Mouse (Mus musculus): ENCODE measurements around the gene Cadps2.

The Cadps2 gene

GRCm38 (mm10) chr6:23356141-23356540 lies 483.1 kb downstream of the Cadps2 start:
- DNase-seq (ENCODE audit: low spot score): no peak

GRCm38 (mm10) chr6:23353480-23353879 lies 485.7 kb downstream of the Cadps2 start:
- DNase-seq (ENCODE audit: low spot score): no peak

GRCm38 (mm10) chr6:23337411-23338063 lies 501.7 kb downstream of the Cadps2 start:
- DNase-seq (ENCODE audit: low spot score): no peak

GRCm38 (mm10) chr6:23314945-23315344 lies 524.3 kb downstream of the Cadps2 start:
- DNase-seq (ENCODE audit: low spot score): no peak

GRCm38 (mm10) chr6:23314291-23314690 lies 524.9 kb downstream of the Cadps2 start:
- DNase-seq (ENCODE audit: low spot score): no peak

DNA sequence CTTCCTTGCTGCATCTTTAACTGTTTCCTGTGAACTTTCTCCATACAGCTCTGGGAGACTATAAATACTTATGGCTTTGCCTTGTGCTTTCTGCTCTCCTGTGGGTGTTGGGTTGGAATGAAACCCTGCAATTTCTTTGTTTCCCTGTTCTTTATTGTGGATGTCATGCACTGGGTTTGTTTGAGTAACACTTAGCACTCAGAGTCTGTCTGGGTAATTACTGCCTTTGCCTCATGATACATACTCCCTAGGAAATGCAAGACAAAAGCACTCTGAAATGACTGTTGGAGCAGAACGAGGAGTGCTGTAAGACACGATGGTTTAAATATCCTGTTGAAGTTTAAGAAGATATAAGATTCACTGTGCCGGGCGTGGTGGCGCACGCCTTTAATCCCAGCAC lies 533.2 kb downstream of the Cadps2 start:
- no peak for DNase-seq (ENCODE audit: low spot score)

GRCm38 (mm10) chr6:23298596-23298995 lies 540.6 kb downstream of the Cadps2 start:
- DNase-seq (ENCODE audit: low spot score): no peak

- no peak for DNase-seq (ENCODE audit: low spot score)
Measured at GRCm38 (mm10) chr6:23294685-23295084, 544.5 kb downstream of the Cadps2 start.

- no peak for DNase-seq (ENCODE audit: low spot score)
Measured at GRCm38 (mm10) chr6:23288752-23289151, 550.5 kb downstream of the Cadps2 start.

GRCm38 (mm10) chr6:23281514-23281820 lies 557.8 kb downstream of the Cadps2 start:
- DNase-seq (ENCODE audit: low spot score): no peak

- DNase-seq (ENCODE audit: low spot score): no peak
Measured at GRCm38 (mm10) chr6:23280811-23281513, 558.3 kb downstream of the Cadps2 start.

DNA sequence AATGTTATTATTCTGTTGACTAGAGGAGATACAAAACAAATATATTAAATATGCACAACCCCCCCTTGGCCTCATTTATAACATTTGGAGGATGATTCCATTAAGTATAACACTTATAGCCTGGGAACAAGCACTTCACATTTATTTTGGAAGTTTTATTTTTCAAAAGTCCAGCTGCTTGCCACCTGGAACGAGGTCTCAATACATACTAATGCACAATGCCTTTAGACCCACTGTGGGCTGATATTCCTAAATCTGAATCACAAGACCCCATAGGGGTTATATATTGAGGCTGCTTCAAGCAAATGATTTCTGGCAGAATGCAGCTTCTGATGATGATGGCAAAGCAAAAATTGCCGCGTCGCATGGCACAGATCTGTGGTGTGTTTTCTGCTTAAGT lies 565.7 kb downstream of the Cadps2 start:
- DNase-seq (ENCODE audit: low spot score): no peak

- no peak for DNase-seq (ENCODE audit: low spot score)
Measured at GRCm38 (mm10) chr6:23272979-23273378, 566.2 kb downstream of the Cadps2 start.

GRCm38 (mm10) chr6:23272542-23272941 lies 566.7 kb downstream of the Cadps2 start:
- DNase-seq (ENCODE audit: low spot score): no peak

DNA sequence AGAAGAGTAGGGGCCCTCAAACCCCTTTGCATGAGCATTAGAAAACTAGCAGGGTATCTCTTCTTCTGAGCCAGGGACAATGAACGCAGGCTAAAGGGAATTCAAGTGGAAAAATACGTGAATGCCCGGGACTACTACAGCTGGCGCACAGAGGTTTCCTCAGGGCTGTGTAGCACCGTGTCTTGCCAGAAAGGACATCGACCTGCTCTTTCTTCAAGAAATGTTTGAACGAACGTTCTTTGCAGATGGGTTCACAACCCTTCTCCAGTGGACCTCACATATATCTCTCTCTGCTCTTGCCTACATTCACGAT lies 578.5 kb downstream of the Cadps2 start:
- no peak for DNase-seq (ENCODE audit: low spot score)

- DNase-seq (ENCODE audit: low spot score): no peak
Measured at GRCm38 (mm10) chr6:23260016-23260737, 579.0 kb downstream of the Cadps2 start.

GRCm38 (mm10) chr6:23257981-23258380 lies 581.2 kb downstream of the Cadps2 start:
- no peak for DNase-seq (ENCODE audit: low spot score)

DNA sequence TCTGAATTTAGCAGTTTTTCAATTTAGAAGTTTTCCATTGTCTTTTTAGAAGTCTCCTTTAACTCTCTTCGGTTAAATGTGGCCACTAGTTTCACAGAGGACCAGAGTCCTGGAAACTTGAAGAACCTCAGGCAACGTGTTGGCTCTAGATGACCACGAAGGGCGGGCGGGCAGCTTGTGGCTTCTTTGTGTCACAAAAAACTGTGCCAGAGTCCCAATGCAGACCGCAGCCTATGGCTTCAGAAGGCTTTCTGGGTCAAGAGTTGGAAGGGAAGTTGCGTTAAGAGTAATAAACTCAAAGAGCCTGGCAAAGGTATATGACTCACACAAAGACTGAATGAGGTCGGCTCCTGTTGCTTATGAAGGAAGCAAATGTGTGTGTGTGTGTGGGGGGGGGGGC lies 584.1 kb downstream of the Cadps2 start:
- DNase-seq (ENCODE audit: low spot score): no peak

- no peak for DNase-seq (ENCODE audit: low spot score)
Measured at GRCm38 (mm10) chr6:23254644-23255043, 584.6 kb downstream of the Cadps2 start.

DNA sequence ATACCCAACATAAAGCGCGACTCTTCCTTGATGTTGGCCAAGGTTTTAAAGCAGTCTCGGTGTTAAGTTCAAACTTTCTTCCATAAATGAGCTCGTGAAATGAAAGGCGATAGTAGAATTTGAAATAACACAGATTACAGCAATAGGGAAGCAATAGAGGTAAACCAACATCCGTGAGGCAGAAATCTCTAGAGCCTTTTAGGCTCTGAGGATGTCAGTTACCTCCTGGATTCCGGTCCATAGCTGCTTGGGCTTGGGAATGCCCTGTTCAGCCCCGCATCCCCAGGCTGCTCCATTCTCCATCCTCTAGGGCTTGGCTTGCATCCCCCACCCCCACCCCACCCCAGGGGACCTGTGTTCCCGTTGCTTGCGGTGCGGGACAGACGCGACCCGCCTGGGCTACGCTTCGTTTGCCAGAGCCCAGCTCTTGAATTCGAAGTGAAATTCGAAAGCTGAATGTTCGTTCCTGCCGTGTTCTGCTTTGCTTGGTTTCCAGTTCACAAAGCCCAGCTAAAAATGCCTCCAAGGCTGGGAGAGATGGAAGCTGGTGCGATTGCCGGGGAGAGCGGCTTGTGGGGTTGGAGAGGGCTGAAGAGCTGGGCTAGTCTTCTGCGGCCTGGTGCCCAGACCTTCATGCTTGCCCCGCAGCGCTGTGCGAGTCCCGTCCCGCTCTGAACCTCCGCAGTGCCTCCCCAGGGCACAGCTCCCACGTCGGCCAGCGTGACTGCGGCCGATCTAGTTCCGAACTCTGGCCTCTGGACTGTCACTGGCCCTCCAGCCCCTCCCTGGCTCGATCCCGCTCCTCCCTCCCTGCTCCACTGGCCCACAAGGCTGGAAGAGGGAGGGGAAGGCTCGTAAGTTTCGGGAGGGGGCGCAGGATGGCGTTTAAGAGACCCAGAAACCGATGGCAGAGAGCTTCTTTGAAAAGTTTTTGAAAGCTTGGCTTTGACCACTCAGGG lies 585.6 kb downstream of the Cadps2 start:
- DNase-seq (ENCODE audit: low spot score): peak; percentile 19

DNA sequence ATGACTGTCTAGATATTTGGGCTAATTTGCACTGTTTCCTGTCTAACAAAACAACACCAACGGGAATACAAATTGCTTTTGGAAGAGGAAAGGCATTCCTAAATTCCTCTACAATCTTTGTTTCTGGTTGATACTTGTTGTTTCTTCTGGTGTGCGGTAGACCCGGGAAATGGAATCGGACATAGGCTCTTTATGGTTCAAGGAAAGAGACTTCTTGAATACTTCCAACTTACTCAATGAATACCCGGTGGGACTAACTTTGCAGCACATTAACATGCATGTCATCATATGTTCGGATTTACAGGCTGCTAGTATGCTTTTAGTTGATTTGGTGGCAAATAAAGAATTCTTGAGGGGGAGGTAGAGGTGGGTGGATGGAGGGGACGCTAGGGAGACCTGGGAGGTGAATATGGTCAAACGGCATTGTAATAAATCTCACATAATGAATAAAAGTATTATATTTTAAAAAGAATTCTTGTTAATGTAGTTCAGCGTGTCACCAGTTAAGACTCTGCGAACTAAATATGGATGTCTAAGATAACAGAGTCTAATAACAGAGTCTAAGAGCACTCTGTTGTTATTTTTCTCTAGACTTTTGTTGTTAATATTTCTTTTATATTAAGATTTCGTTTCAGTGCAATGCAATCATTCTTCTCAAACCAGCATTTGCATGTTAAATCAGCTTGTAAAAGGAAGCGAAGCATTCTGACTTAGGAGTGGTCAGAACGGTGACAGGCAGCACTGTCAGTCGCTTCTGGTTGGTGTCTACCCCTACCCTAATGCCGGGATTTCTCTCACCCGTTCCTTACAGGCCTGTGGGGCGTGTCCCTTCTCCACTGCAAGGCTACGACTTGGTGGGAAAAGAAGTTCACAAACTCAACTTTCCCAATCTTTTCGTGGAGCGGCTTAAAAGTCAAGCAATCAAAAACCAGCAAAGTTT lies 586.8 kb downstream of the Cadps2 start:
- peak; percentile 16 for DNase-seq (ENCODE audit: low spot score)

Data from ovary, postnatal 36 days (tissue).